Mouse (Mus musculus) ovary, postnatal 10 days (tissue): ENCODE results near the gene Glis3.

ENCODE experiments used
- DNase-seq: peaks from one replicate; pipeline ENCODE4 v3.0.0; 2022; ENCODE audit warnings: low spot score

Glis3 gene

GRCm38 (mm10) chr19:28655166-28655565, 24.7 kb downstream of the Glis3 start:
- DNase-seq = no peak

- DNase-seq = no peak
These were observed 29.0 kb downstream of the Glis3 start for GRCm38 (mm10) chr19:28650836-28651235.

- DNase-seq = no peak
These were observed 30.4 kb downstream of the Glis3 start for GRCm38 (mm10) chr19:28649489-28649888.

GRCm38 (mm10) chr19:28648881-28649280, 31.0 kb downstream of the Glis3 start:
- no peak for DNase-seq

- no peak for DNase-seq
These were observed 32.5 kb downstream of the Glis3 start for GRCm38 (mm10) chr19:28647424-28647823.

- no peak for DNase-seq
These were observed 33.6 kb downstream of the Glis3 start for GRCm38 (mm10) chr19:28646286-28646685.

GRCm38 (mm10) chr19:28640861-28641381, 39.0 kb downstream of the Glis3 start:
- no peak for DNase-seq

- no peak for DNase-seq
These were observed 43.8 kb downstream of the Glis3 start for GRCm38 (mm10) chr19:28635991-28636553.

- no peak for DNase-seq
These were observed 44.9 kb downstream of the Glis3 start for GRCm38 (mm10) chr19:28634986-28635385.

- no peak for DNase-seq
These were observed 51.5 kb downstream of the Glis3 start for GRCm38 (mm10) chr19:28628416-28628815.

GRCm38 (mm10) chr19:28626189-28626588, 53.7 kb downstream of the Glis3 start:
- no peak for DNase-seq

GRCm38 (mm10) chr19:28624571-28624970, 55.3 kb downstream of the Glis3 start:
- DNase-seq = no peak

- no peak for DNase-seq
These were observed 56.2 kb downstream of the Glis3 start for GRCm38 (mm10) chr19:28623726-28624125.

GRCm38 (mm10) chr19:28621608-28622505, 58.0 kb downstream of the Glis3 start:
- DNase-seq = no peak

GRCm38 (mm10) chr19:28617736-28618135, 62.1 kb downstream of the Glis3 start:
- no peak for DNase-seq

- DNase-seq = no peak
These were observed 62.7 kb downstream of the Glis3 start for GRCm38 (mm10) chr19:28617191-28617590.

GRCm38 (mm10) chr19:28616487-28616886, 63.4 kb downstream of the Glis3 start:
- no peak for DNase-seq

- no peak for DNase-seq
These were observed 67.6 kb downstream of the Glis3 start for GRCm38 (mm10) chr19:28612249-28612648.

- DNase-seq = no peak
These were observed 71.1 kb downstream of the Glis3 start for GRCm38 (mm10) chr19:28608747-28609146.

GRCm38 (mm10) chr19:28608277-28608676, 71.6 kb downstream of the Glis3 start:
- DNase-seq = no peak

- no peak for DNase-seq
These were observed 79.0 kb downstream of the Glis3 start for GRCm38 (mm10) chr19:28600866-28601265.

- no peak for DNase-seq
These were observed 85.7 kb downstream of the Glis3 start for GRCm38 (mm10) chr19:28594215-28594614.

- no peak for DNase-seq
These were observed 86.9 kb downstream of the Glis3 start for GRCm38 (mm10) chr19:28592981-28593380.
